Mouse (Mus musculus) thymus, adult 2 months (tissue): ENCODE data around the gene Ubash3a. TPM values are rescaled to one million over a fixed set of nuclear protein-coding genes. Genes with fewer than 3 reads are reported as not detected.

Experiments
- DNase-seq: peaks from one replicate; pipeline ENCODE4 v3.0.0; 2021
- H3K27ac ChIP-seq: fragments of 200-500 bp; 2 replicates; pipeline ENCODE4 v1.5.1; 2012; ENCODE audit warnings: low read length, control low read depth; ENCODE audit not compliant: control insufficient read depth, insufficient read depth
- H3K27me3 ChIP-seq: fragments of 200-500 bp; 2 replicates; pipeline ENCODE4 v1.6.1; 2012; ENCODE audit warnings: mild to moderate bottlenecking, low read length, moderate library complexity, mixed read lengths; ENCODE audit not compliant: control insufficient read depth, insufficient read depth
- H3K36me3 ChIP-seq: fragments of 200-500 bp; 2 replicates; pipeline ENCODE4 v1.6.1; 2012; ENCODE audit warnings: mild to moderate bottlenecking, low read length, moderate library complexity; ENCODE audit not compliant: control insufficient read depth, insufficient read depth
- H3K4me1 ChIP-seq: fragments of 200-500 bp; replicated peaks from 2 replicates; pipeline ENCODE4 v1.6.1; 2012; ENCODE audit warnings: low read length; ENCODE audit not compliant: control insufficient read depth, insufficient read depth
- H3K4me3 ChIP-seq: fragments of 200-500 bp; 2 replicates; pipeline ENCODE4 v1.5.1; 2012; ENCODE audit warnings: mild to moderate bottlenecking, low read length, control low read depth, moderate library complexity; ENCODE audit not compliant: control insufficient read depth, insufficient read depth
- CTCF ChIP-seq: fragments of 200-500 bp; IDR thresholded peaks from 2 replicates; pipeline ENCODE4 v1.5.1; 2012; ENCODE audit warnings: mild to moderate bottlenecking, control low read depth, low read length, moderate library complexity, borderline replicate concordance; ENCODE audit not compliant: control insufficient read depth, poor library complexity, insufficient read depth; ENCODE audit errors: extremely low read depth
- POLR2A ChIP-seq: fragments of 200-500 bp; IDR thresholded peaks from 2 replicates; pipeline ENCODE4 v1.6.1; 2012; ENCODE audit warnings: mild to moderate bottlenecking, low read length, control low read depth, moderate library complexity; ENCODE audit not compliant: control insufficient read depth, poor library complexity, insufficient read depth; ENCODE audit errors: extremely low read depth
- WGBS: fragments of 180-500 bp; shearing (Covaris S2); methylation state at CpG from one replicate; pipeline ENCODE4 v1.1.7; 2018; 5-methylcytosine and 5-hydroxymethylcytosine counted together
- polyA plus RNA-seq: library from polyadenylated mRNA; depleted of rRNA; stranded (reverse); fragments of >200 nt; gene quantifications from 2 replicates; pipeline ENCODE4 v1.2.3, GENCODE M21; 2012

Ubash3a gene
- polyA plus RNA-seq, 1 experiment, result 95.5 TPM

GRCm38 (mm10) chr17:31176321-31176720 lies 31.4 kb upstream of the Ubash3a start:
- H3K27me3 ChIP-seq, result no peaks in the 10 kb centered on the region
- DNase-seq, result peak; percentile 56
- no peak overlapping the region for H3K4me3 ChIP-seq
- TF ChIP-seq POLR2A (no peak), CTCF (no peak)
- no peaks in the 10 kb centered on the region for H3K36me3 ChIP-seq
- no peak overlapping the region for H3K27ac ChIP-seq
- H3K4me1 ChIP-seq, result no peaks in the 10 kb centered on the region; the same call in 1 of the 2 replicates
- WGBS, result 22% methylated on average over 4 of the region's 4 CpGs

- TF ChIP-seq CTCF (no peak), POLR2A (no peak)
These were observed 26.2 kb upstream of the Ubash3a start for GRCm38 (mm10) chr17:31181490-31181889.

GRCm38 (mm10) chr17:31183180-31183974 lies 24.3 kb upstream of the Ubash3a start:
- Histone ChIP-seq H3K27ac (no peak overlapping the region), H3K4me1 (peaks cover 21% of the 10 kb centered on the region), H3K36me3 (no peaks in the 10 kb centered on the region), H3K27me3 (no peaks in the 10 kb centered on the region), H3K4me3 (no peak overlapping the region)
- 70% methylated on average over 12 of the region's 12 CpGs for WGBS
- DNase-seq, result no peak
- TF ChIP-seq CTCF (no peak), POLR2A (no peak)

More at GRCm38 (mm10) chr17:31181490-31181889, 26.2 kb upstream of the Ubash3a start:
- Histone ChIP-seq H3K36me3 (no peaks in the 10 kb centered on the region), H3K27me3 (no peaks in the 10 kb centered on the region), H3K27ac (no peak overlapping the region), H3K4me3 (no peak overlapping the region), H3K4me1 (peaks cover 21% of the 10 kb centered on the region)
- no peak for DNase-seq
- WGBS, result 39% methylated on average over 4 of the region's 4 CpGs

- Histone ChIP-seq H3K27me3 (no peaks in the 10 kb centered on the region), H3K27ac (peak overlapping the region; percentile 43; the same call in 1 of the 2 replicates), H3K4me1 (peaks cover 21% of the 10 kb centered on the region), H3K36me3 (no peaks in the 10 kb centered on the region), H3K4me3 (no peak overlapping the region)
- TF ChIP-seq CTCF, result no peak
- no peak for TF ChIP-seq POLR2A
- 80% methylated on average over 12 of the region's 12 CpGs for WGBS
- DNase-seq, result no peak
These were observed 23.2 kb upstream of the Ubash3a start for GRCm38 (mm10) chr17:31184269-31184990.

- peak; percentile 77 for DNase-seq
- TF ChIP-seq CTCF, result peak; percentile 89; the same call in 1 of the 2 replicates
- no peak for TF ChIP-seq POLR2A
- 19% methylated on average over 4 of the region's 4 CpGs for WGBS
- Histone ChIP-seq H3K36me3 (no peaks in the 10 kb centered on the region), H3K4me3 (no peak overlapping the region), H3K27ac (no peak overlapping the region), H3K4me1 (peaks cover 30% of the 10 kb centered on the region), H3K27me3 (no peaks in the 10 kb centered on the region)
These were observed 20.3 kb upstream of the Ubash3a start for GRCm38 (mm10) chr17:31187370-31187769.

- H3K4me1 ChIP-seq, result peaks cover 30% of the 10 kb centered on the region
- H3K36me3 ChIP-seq, result no peaks in the 10 kb centered on the region
- no peak overlapping the region for H3K4me3 ChIP-seq
- TF ChIP-seq POLR2A, result no peak
- H3K27me3 ChIP-seq, result no peaks in the 10 kb centered on the region
- 73% methylated on average over 8 of the region's 8 CpGs for WGBS
- DNase-seq, result no peak
- H3K27ac ChIP-seq, result no peak overlapping the region
These were observed 15.8 kb upstream of the Ubash3a start for GRCm38 (mm10) chr17:31191825-31192224.
